Mouse (Mus musculus) heart, embryonic 11.5 days (tissue): ENCODE data around the gene Dido1. TPM values are rescaled to one million over a fixed set of nuclear protein-coding genes. Genes with fewer than 3 reads are reported as not detected.

Experiments used
- ATAC-seq: fragments of 200-750 bp; cut with Nextera tagmentation; replicated peaks from 2 replicates; pipeline ENCODE4 v1.8.0; 2017; ENCODE audit warnings: moderate library complexity; ENCODE audit not compliant: insufficient number of reproducible peaks, low FRiP score, low TSS enrichment
- H3K27ac ChIP-seq: fragments of 300-500 bp; sonication (generic); 2 replicates; pipeline ENCODE4 v1.5.1; 2014; ENCODE audit warnings: mild to moderate bottlenecking, low read depth, low read length
- H3K27me3 ChIP-seq: fragments of 300-500 bp; sonication (generic); 2 replicates; pipeline ENCODE4 v1.6.1; 2014; ENCODE audit warnings: mild to moderate bottlenecking, low read length, mixed read lengths; ENCODE audit not compliant: control insufficient read depth, insufficient read depth
- H3K36me3 ChIP-seq: fragments of 300-500 bp; sonication (generic); 2 replicates; pipeline ENCODE4 v1.6.1; 2014; ENCODE audit warnings: mild to moderate bottlenecking, low read length, moderate library complexity, mixed read lengths; ENCODE audit not compliant: control insufficient read depth, insufficient read depth
- H3K4me1 ChIP-seq: fragments of 300-500 bp; sonication (generic); 2 replicates; pipeline ENCODE4 v1.6.1; 2014; ENCODE audit warnings: low read length; ENCODE audit not compliant: control insufficient read depth, insufficient read depth
- H3K4me2 ChIP-seq: fragments of 300-500 bp; sonication (generic); 2 replicates; pipeline ENCODE4 v1.6.1; 2014; ENCODE audit warnings: mild to moderate bottlenecking, moderate library complexity
- H3K4me3 ChIP-seq: fragments of 300-500 bp; sonication (generic); 2 replicates; pipeline ENCODE4 v1.5.1; 2014; ENCODE audit warnings: low read depth, low read length
- H3K9ac ChIP-seq: fragments of 300-500 bp; sonication (generic); 2 replicates; pipeline ENCODE4 v1.6.1; 2014; ENCODE audit warnings: mild to moderate bottlenecking, low read depth, low read length, moderate library complexity
- H3K9me3 ChIP-seq: fragments of 300-500 bp; sonication (generic); replicated peaks from 2 replicates; pipeline ENCODE4 v1.6.1; 2016; ENCODE audit warnings: low read length; ENCODE audit not compliant: control insufficient read depth
- WGBS: fragments of 180-500 bp; shearing (Covaris S2); extraction: QIAGEN DNeasy Blood & Tissue Kit; methylation state at CpG from one replicate; pipeline ENCODE4 v1.1.7; 2014; ENCODE audit not compliant: insufficient replicate concordance; 5-methylcytosine and 5-hydroxymethylcytosine counted together
- polyA plus RNA-seq: library from polyadenylated mRNA; unstranded; fragments of >200 nt; fragmentation: Nextera tagmentation; extraction: Ambion mirVana; gene quantifications from 2 replicates; pipeline ENCODE4 v1.2.1, GENCODE M21; 2014

The Dido1 gene
- polyA plus RNA-seq, 1 experiment from 2014 or later: 21.3 TPM

GRCm38 (mm10) chr2:180702701-180703149, 7.1 kb downstream of the Dido1 start:
- H3K36me3 ChIP-seq: no peaks in the 10 kb centered on the region
- no peak for ATAC-seq
- H3K27me3 ChIP-seq: no peaks in the 10 kb centered on the region
- H3K27ac ChIP-seq: peak overlapping the region; percentile 96
- H3K9ac ChIP-seq: peak overlapping the region; percentile 95
- WGBS: 26% methylated on average over 4 of the region's 4 CpGs
- H3K4me1 ChIP-seq: peaks cover 30% of the 10 kb centered on the region
- no peaks in the 10 kb centered on the region for H3K9me3 ChIP-seq
- H3K4me2 ChIP-seq: peak overlapping the region; percentile 99
- H3K4me3 ChIP-seq: peak overlapping the region; percentile 82

GRCm38 (mm10) chr2:180701767-180702621, 7.8 kb downstream of the Dido1 start:
- H3K9ac ChIP-seq: peak overlapping the region; percentile 95
- no peaks in the 10 kb centered on the region for H3K36me3 ChIP-seq
- peak overlapping the region; percentile 82 for H3K4me3 ChIP-seq
- H3K27ac ChIP-seq: peak overlapping the region; percentile 96
- peak; percentile 94 for ATAC-seq
- no peaks in the 10 kb centered on the region for H3K27me3 ChIP-seq
- H3K4me2 ChIP-seq: peak overlapping the region; percentile 99
- WGBS: under 1% methylated on average over 66 of the region's 66 CpGs
- no peaks in the 10 kb centered on the region for H3K9me3 ChIP-seq
- H3K4me1 ChIP-seq: peaks cover 30% of the 10 kb centered on the region

GRCm38 (mm10) chr2:180701053-180701766, 8.6 kb downstream of the Dido1 start:
- Histone ChIP-seq H3K4me1 (peaks cover 30% of the 10 kb centered on the region), H3K27me3 (no peaks in the 10 kb centered on the region), H3K4me2 (peak overlapping the region; percentile 99), H3K4me3 (peak overlapping the region; percentile 82), H3K36me3 (no peaks in the 10 kb centered on the region), H3K27ac (peak overlapping the region; percentile 96), H3K9me3 (no peaks in the 10 kb centered on the region), H3K9ac (peak overlapping the region; percentile 95)
- WGBS: 4% methylated on average over 26 of the region's 26 CpGs
- ATAC-seq: no peak; the same call in 1 of the 2 replicates

GRCm38 (mm10) chr2:180700457-180700856, 9.3 kb downstream of the Dido1 start:
- no peaks in the 10 kb centered on the region for H3K36me3 ChIP-seq
- H3K27ac ChIP-seq: no peak overlapping the region
- ATAC-seq: no peak
- no peaks in the 10 kb centered on the region for H3K27me3 ChIP-seq
- 72% methylated on average over 5 of the region's 5 CpGs for WGBS
- H3K4me1 ChIP-seq: peaks cover 30% of the 10 kb centered on the region
- H3K4me2 ChIP-seq: peak overlapping the region; percentile 99
- no peaks in the 10 kb centered on the region for H3K9me3 ChIP-seq
- H3K4me3 ChIP-seq: peak overlapping the region; percentile 82
- peak overlapping the region; percentile 95 for H3K9ac ChIP-seq

- 85% methylated on average over 2 of the region's 2 CpGs for WGBS
- H3K36me3 ChIP-seq: peaks cover 6% of the 10 kb centered on the region
- ATAC-seq: no peak
- H3K9ac ChIP-seq: no peak overlapping the region
- H3K9me3 ChIP-seq: no peaks in the 10 kb centered on the region
- no peak overlapping the region for H3K27ac ChIP-seq
- no peak overlapping the region for H3K4me3 ChIP-seq
- peaks cover 10% of the 10 kb centered on the region for H3K4me1 ChIP-seq
- no peak overlapping the region for H3K4me2 ChIP-seq
- no peaks in the 10 kb centered on the region for H3K27me3 ChIP-seq
These were observed 14.6 kb downstream of the Dido1 start for GRCm38 (mm10) chr2:180695176-180695575.

- peak overlapping the region; percentile 35 for H3K4me2 ChIP-seq
- H3K27ac ChIP-seq: no peak overlapping the region
- H3K9me3 ChIP-seq: no peaks in the 10 kb centered on the region
- no peak overlapping the region for H3K9ac ChIP-seq
- no peaks in the 10 kb centered on the region for H3K27me3 ChIP-seq
- H3K4me3 ChIP-seq: no peak overlapping the region
- H3K36me3 ChIP-seq: peaks cover 26% of the 10 kb centered on the region
- ATAC-seq: no peak
- 0% methylated on average over 1 of the region's 1 CpGs for WGBS
- peaks cover 3% of the 10 kb centered on the region for H3K4me1 ChIP-seq
These were observed 17.2 kb downstream of the Dido1 start for GRCm38 (mm10) chr2:180692630-180693029.

- Histone ChIP-seq H3K27ac (no peak overlapping the region), H3K4me1 (0 out of 2 replicates have a peak, but pooled peaks cover 3% of the 10 kb centered on the region), H3K27me3 (no peaks in the 10 kb centered on the region), H3K9ac (no peak overlapping the region), H3K9me3 (no peaks in the 10 kb centered on the region), H3K36me3 (peaks cover 44% of the 10 kb centered on the region), H3K4me2 (no peak overlapping the region), H3K4me3 (no peak overlapping the region)
- WGBS: 86% methylated on average over 5 of the region's 5 CpGs
- ATAC-seq: no peak
These were observed 20.0 kb downstream of the Dido1 start for GRCm38 (mm10) chr2:180689841-180690240.

- no peak overlapping the region for H3K4me3 ChIP-seq
- no peaks in the 10 kb centered on the region for H3K27me3 ChIP-seq
- H3K27ac ChIP-seq: no peak overlapping the region
- no peak for ATAC-seq
- no peak overlapping the region for H3K9ac ChIP-seq
- peaks cover 53% of the 10 kb centered on the region for H3K36me3 ChIP-seq
- no peaks in the 10 kb centered on the region for H3K9me3 ChIP-seq
- WGBS: 67% methylated on average over 4 of the region's 4 CpGs
- no peaks in the 10 kb centered on the region for H3K4me1 ChIP-seq
- no peak overlapping the region for H3K4me2 ChIP-seq
These were observed 25.8 kb downstream of the Dido1 start for GRCm38 (mm10) chr2:180684031-180684430.
